Comparison of ENCODE assay signal across 8 mouse cellular contexts in genomic region chr2:167924803-167925604, GRCm38 (mm10). TPM values are rescaled to one million over a fixed set of nuclear protein-coding genes. Genes with fewer than 3 reads are reported as not detected.
DNase-seq lines count a peak whose midpoint lies in the region; ATAC-seq lines count a peak whose summit lies in the region.

No protein-coding gene starts in this region.

- H3K4me1 ChIP-seq in hindbrain, embryonic 13.5 days (replicated peaks) = peaks cover 10% of the 10 kb centered on the region

- 4% methylated on average over 29 of the region's 29 CpGs for WGBS in hindbrain, embryonic 13.5 days

- 0 out of 2 replicates have a peak overlapping the region, but pooled peaks have one; percentile 55 for H3K27ac ChIP-seq in hindbrain, embryonic 13.5 days

- peak; percentile 65; the same call in 1 of the 2 replicates for ATAC-seq in hindbrain, embryonic 13.5 days (ENCODE audit: low FRiP score)

- H3K4me2 ChIP-seq in hindbrain, embryonic 13.5 days = peak overlapping the region; percentile 72

- no peaks in the 10 kb centered on the region for H3K9me3 ChIP-seq in hindbrain, embryonic 13.5 days

- peak; percentile 68 for DNase-seq in R1 (ENCODE audit: low read depth, low spot score)
- DNase-seq in cerebellum, postnatal 25 days = peak; percentile 77 to 86
- peak; percentile 66 to 75 for DNase-seq in frontal cortex, postnatal 25 days (ENCODE audit: low spot score in 2 of 2)
- peak; percentile 76 to 77 for DNase-seq in layer of hippocampus, postnatal 14 days (ENCODE audit: low spot score in 2 of 2)
- DNase-seq in lung, postnatal 10 days = peak; percentile 94
- DNase-seq in ovary, postnatal 14 days (ENCODE audit: low spot score) = peak; percentile 72
- DNase-seq in thymus, postnatal 10 days (ENCODE audit: low spot score in 2 of 2) = peak; percentile 71 to 84

- H3K27me3 ChIP-seq in hindbrain, embryonic 13.5 days = 0 out of 2 replicates have a peak, but pooled peaks cover 5% of the 10 kb centered on the region

- peak overlapping the region; percentile 62 for H3K9ac ChIP-seq in hindbrain, embryonic 13.5 days

- peak overlapping the region; percentile 40 for H3K4me3 ChIP-seq in hindbrain, embryonic 13.5 days

- H3K36me3 ChIP-seq in hindbrain, embryonic 13.5 days = no peaks in the 10 kb centered on the region

RNA-seq across cellular contexts. Expression of gene Ptpn1, which starts 6.9 kb away (rescaled TPM):
- polyA plus RNA-seq in hindbrain, embryonic 13.5 days (2015; fragmentation: Nextera tagmentation; extraction: Ambion mirVana) = 96.3 and 98.0 TPM in 2 replicates
- total RNA-seq in layer of hippocampus, postnatal 14 days (2021) = 10 to 100 TPM; 65.4 to 67.7 TPM

Comparison
In these comparisons a context has a peak if more than half of its experiments do, and no peak if none do; other contexts are left out.
1. Peak in every context shown above with its lines: DNase-seq, ATAC-seq, H3K4me3 ChIP-seq and H3K27ac ChIP-seq.